Mouse (Mus musculus) MEL (cell line): Measurements from ENCODE around the gene Ank2.

Experiments
- CTCF ChIP-seq, 3 experiments: IDR thresholded peaks in 2 of 3; conservative IDR thresholded peaks in 1 of 3; 2 replicates each; pipeline ENCODE4 v1.5.1; 2011 to 2012; ENCODE audit warnings: low read length in 3 of 3, low read depth in 2 of 3, mild to moderate bottlenecking in 2 of 3, improper control_type of control experiment in 1 of 3, inconsistent platforms in 1 of 3, mixed read lengths in 1 of 3, moderate library complexity in 1 of 3; ENCODE audit not compliant: control insufficient read depth in 1 of 3, insufficient read depth in 1 of 3, poor library complexity in 1 of 3, severe bottlenecking in 1 of 3
- E2F4 ChIP-seq: IDR thresholded peaks from 2 replicates; pipeline ENCODE4 v1.6.1; 2011; ENCODE audit warnings: low read depth, low read length, improper control_type of control experiment, borderline replicate concordance
- ELF1 ChIP-seq: IDR thresholded peaks from 2 replicates; pipeline ENCODE4 v1.6.1; 2014; ENCODE audit warnings: low read depth, mild to moderate bottlenecking, inconsistent platforms, low read length, improper control_type of control experiment, moderate library complexity
- GATA1 ChIP-seq: IDR thresholded peaks from 2 replicates; pipeline ENCODE4 v1.6.1; 2011; ENCODE audit warnings: low read depth, low read length, improper control_type of control experiment
- MAX ChIP-seq: IDR thresholded peaks from 2 replicates; pipeline ENCODE4 v1.6.1; 2011; ENCODE audit warnings: low read length, improper control_type of control experiment
- MEF2A ChIP-seq: IDR thresholded peaks from 2 replicates; pipeline ENCODE4 v1.6.1; 2014; ENCODE audit warnings: low read depth, mild to moderate bottlenecking, inconsistent platforms, low read length, improper control_type of control experiment; ENCODE audit not compliant: poor library complexity, insufficient replicate concordance, severe bottlenecking; ENCODE audit errors: extremely low read depth
- POLR2A ChIP-seq, 2 experiments: IDR thresholded peaks; 2 replicates each; pipeline ENCODE4 v1.6.1; 2011 to 2012; ENCODE audit warnings: low read length in 2 of 2, mild to moderate bottlenecking in 2 of 2, control low read depth in 1 of 2, improper control_type of control experiment in 1 of 2, low read depth in 1 of 2, moderate library complexity in 1 of 2; ENCODE audit not compliant: control insufficient read depth in 1 of 2, insufficient read depth in 1 of 2, poor library complexity in 1 of 2
- POLR2AphosphoS2 ChIP-seq: IDR thresholded peaks from 2 replicates; pipeline ENCODE4 v1.6.1; 2011; ENCODE audit warnings: low read length, improper control_type of control experiment
- RCOR1 ChIP-seq: IDR thresholded peaks from 2 replicates; pipeline ENCODE4 v1.6.1; 2012; ENCODE audit warnings: low read depth, mild to moderate bottlenecking, inconsistent platforms, low read length, improper control_type of control experiment
- UBTF ChIP-seq: IDR thresholded peaks from 2 replicates; pipeline ENCODE4 v1.6.1; 2012; ENCODE audit warnings: low read depth, mild to moderate bottlenecking, inconsistent platforms, low read length, improper control_type of control experiment, moderate library complexity, borderline replicate concordance; ENCODE audit not compliant: insufficient read depth
- ZNF384 ChIP-seq: IDR thresholded peaks from 2 replicates; pipeline ENCODE4 v1.6.1; 2012; ENCODE audit warnings: low read depth, mild to moderate bottlenecking, inconsistent platforms, low read length, improper control_type of control experiment

DNA sequence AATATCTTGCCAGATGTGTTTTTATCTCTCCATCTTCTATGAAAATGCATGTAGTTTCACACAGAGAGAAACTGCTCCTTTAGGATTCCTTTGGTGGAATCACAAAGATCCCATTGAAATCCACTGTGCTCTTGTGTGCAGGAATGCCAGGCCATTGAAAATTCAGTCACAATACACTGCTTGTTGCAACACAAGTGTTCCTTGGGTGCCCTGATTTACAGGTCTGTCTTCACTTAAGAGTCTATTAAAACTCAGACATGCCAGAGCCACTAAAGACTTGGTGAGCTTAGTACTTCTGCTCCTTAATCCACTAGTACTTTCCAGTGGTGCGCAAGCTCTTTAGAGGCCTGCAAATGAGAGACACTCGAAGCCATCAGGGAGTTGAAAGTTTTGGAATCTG is 359.5 kb downstream of the Ank2 start:
- TF ChIP-seq RCOR1 (no peak), POLR2A (IDR thresholded peaks at IDR 0.05; ENCODE audit: control insufficient read depth in 1 of 2, insufficient read depth in 1 of 2, low read depth in 1 of 2, low read length in 2 of 2, poor library complexity in 1 of 2) (no peak), MAX (no peak), GATA1 (no peak), ELF1 (no peak), CTCF (IDR thresholded peaks at IDR 0.05 in 2 of 3, conservative IDR thresholded peaks at IDR 0.05 in 1 of 3; ENCODE audit: control insufficient read depth in 1 of 3, insufficient read depth in 1 of 3, low read depth in 2 of 3, low read length in 3 of 3, poor library complexity in 1 of 3, severe bottlenecking in 1 of 3) (no peak), POLR2AphosphoS2 (no peak), UBTF (no peak), MEF2A (no peak), E2F4 (no peak), ZNF384 (no peak)
